Mouse (Mus musculus) kidney, adult 2 months (tissue): ENCODE results near the gene Kcnk16. TPM values are rescaled to one million over a fixed set of nuclear protein-coding genes. Genes with fewer than 3 reads are reported as not detected.

ENCODE experiments used
- DNase-seq: peaks from one replicate; pipeline ENCODE4 v3.0.0; 2021
- H3K27ac ChIP-seq: fragments of 200-500 bp; 2 replicates; pipeline ENCODE4 v1.5.1; 2012; ENCODE audit warnings: low read depth, low read length, control low read depth, inconsistent platforms; ENCODE audit not compliant: insufficient read depth
- H3K27me3 ChIP-seq: fragments of 200-500 bp; replicated peaks from 2 replicates; pipeline ENCODE4 v1.6.1; 2012; ENCODE audit warnings: mild to moderate bottlenecking, moderate library complexity, low read length, inconsistent platforms; ENCODE audit not compliant: control insufficient read depth, insufficient read depth
- H3K36me3 ChIP-seq: fragments of 200-500 bp; 2 replicates; pipeline ENCODE4 v1.6.1; 2012; ENCODE audit warnings: mild to moderate bottlenecking, moderate library complexity, low read length, inconsistent platforms; ENCODE audit not compliant: control insufficient read depth, insufficient read depth
- H3K4me1 ChIP-seq: fragments of 200-500 bp; 2 replicates; pipeline ENCODE4 v1.6.1; 2011; ENCODE audit warnings: low read length; ENCODE audit not compliant: control insufficient read depth, insufficient read depth
- H3K4me3 ChIP-seq: fragments of 200-500 bp; 2 replicates; pipeline ENCODE4 v1.5.1; 2011; ENCODE audit warnings: mild to moderate bottlenecking, low read depth, low read length, control low read depth; ENCODE audit not compliant: insufficient read depth
- CTCF ChIP-seq: fragments of 200-500 bp; conservative IDR thresholded peaks from 2 replicates; pipeline ENCODE4 v1.5.1; 2011; ENCODE audit warnings: low read depth, mild to moderate bottlenecking, control low read depth, low read length, moderate library complexity, mixed read lengths; ENCODE audit not compliant: insufficient read depth, insufficient read length
- POLR2A ChIP-seq: fragments of 200-500 bp; IDR thresholded peaks from one replicate; pipeline ENCODE4 v1.6.1; 2011; ENCODE audit warnings: low read depth, low read length, control low read depth
- WGBS: fragments of 180-500 bp; shearing (Covaris S2); methylation state at CpG from one replicate; pipeline ENCODE4 v1.1.7; 2018; 5-methylcytosine and 5-hydroxymethylcytosine counted together
- polyA plus RNA-seq: library from polyadenylated mRNA; depleted of rRNA; stranded (reverse); fragments of >200 nt; gene quantifications from 2 replicates; pipeline ENCODE4 v1.2.3, GENCODE M21; 2012; rRNA removed

The Kcnk16 gene
- polyA plus RNA-seq, 1 experiment: not detected

GRCm38 (mm10) chr14:20214125-20214524 lies 54.9 kb downstream of the Kcnk16 start:
- TF ChIP-seq POLR2A: no peak
- no peak for TF ChIP-seq CTCF
- 89% methylated on average over 7 of the region's 7 CpGs for WGBS
- Histone ChIP-seq H3K27me3 (no peaks in the 10 kb centered on the region), H3K4me1 (peaks cover under 1% of the 10 kb centered on the region), H3K36me3 (no peaks in the 10 kb centered on the region), H3K27ac (no peak overlapping the region), H3K4me3 (no peak overlapping the region)
- DNase-seq: no peak

- no peak for TF ChIP-seq POLR2A
- no peak for TF ChIP-seq CTCF
- WGBS: 74% methylated on average over 9 of the region's 9 CpGs
Observed at GRCm38 (mm10) chr14:20211754-20212601, 57.0 kb downstream of the Kcnk16 start.

More at GRCm38 (mm10) chr14:20211754-20212601, 57.0 kb downstream of the Kcnk16 start:
- H3K27me3 ChIP-seq: no peaks in the 10 kb centered on the region
- DNase-seq: no peak
- H3K4me3 ChIP-seq: no peak overlapping the region
- H3K27ac ChIP-seq: no peak overlapping the region
- H3K36me3 ChIP-seq: no peaks in the 10 kb centered on the region
- H3K4me1 ChIP-seq: peaks cover 3% of the 10 kb centered on the region; the same call in 1 of the 2 replicates

Other genes with a start within 250 kb of the Kcnk16 start
- gene Saysd1, start 130.7 kb downstream of the Kcnk16 start, polyA plus RNA-seq: 10.8 and 11.4 TPM in 2 replicates
- 32.0 and 34.2 TPM in 2 replicates for gene Kcnk5, start 87.4 kb downstream of the Kcnk16 start, polyA plus RNA-seq
- gene Nudt13, start 25.5 kb upstream of the Kcnk16 start, polyA plus RNA-seq: 22.4 and 25.4 TPM in 2 replicates
- gene Ecd, start 78.9 kb upstream of the Kcnk16 start, polyA plus RNA-seq: 21.4 and 22.7 TPM in 2 replicates
- 38.4 and 39.3 TPM in 2 replicates for gene Fam149b, start 79.0 kb upstream of the Kcnk16 start, polyA plus RNA-seq
- gene Dnajc9, start 119.7 kb upstream of the Kcnk16 start, polyA plus RNA-seq: 13.6 and 16.9 TPM in 2 replicates
- 59.5 and 63.7 TPM in 2 replicates for gene Mrps16, start 124.4 kb upstream of the Kcnk16 start, polyA plus RNA-seq
- gene Cfap70, start 183.0 kb upstream of the Kcnk16 start, polyA plus RNA-seq: 0.77 and 1.0 TPM in 2 replicates
- gene Anxa7, start 210.9 kb upstream of the Kcnk16 start, polyA plus RNA-seq: 84.0 and 92.2 TPM in 2 replicates
- 0.19 and 0.45 TPM in 2 replicates for gene Mss51, start 227.7 kb upstream of the Kcnk16 start, polyA plus RNA-seq